Mouse (Mus musculus) liver, adult 2 months (tissue): ENCODE data around the gene Sh3bgrl.

Experiments
- CTCF ChIP-seq: fragments of 200-500 bp; IDR thresholded peaks from 2 replicates; pipeline ENCODE4 v1.5.1; 2011; ENCODE audit warnings: low read depth, low read length, control low read depth
- POLR2A ChIP-seq: fragments of 200-500 bp; IDR thresholded peaks from 2 replicates; pipeline ENCODE4 v1.6.1; 2011; ENCODE audit warnings: low read length, control low read depth; ENCODE audit not compliant: insufficient read depth; ENCODE audit errors: extremely low read depth

- TF ChIP-seq CTCF, result no peak
- no peak for TF ChIP-seq POLR2A
Observed at GRCm38 (mm10) chrX:109136820-109137219, 41.7 kb downstream of the Sh3bgrl start.
